Mouse (Mus musculus) kidney, embryonic 15.5 days (tissue): ENCODE data around the gene Kcnh4. TPM values are rescaled to one million over a fixed set of nuclear protein-coding genes. Genes with fewer than 3 reads are reported as not detected.
A peak's percentile ranks its signal among the peaks of the same experiment; 100 is the strongest.

Source experiments
- ATAC-seq: fragments of 200-750 bp; cut with Nextera tagmentation; replicated peaks from 2 replicates; pipeline ENCODE4 v1.8.0; 2017; ENCODE audit warnings: moderate TSS enrichment; ENCODE audit not compliant: low FRiP score
- H3K27ac ChIP-seq: fragments of 300-500 bp; sonication (generic); 2 replicates; pipeline ENCODE4 v1.5.1; 2015; ENCODE audit warnings: mild to moderate bottlenecking, inconsistent platforms
- H3K27me3 ChIP-seq: fragments of 300-500 bp; sonication (generic); 2 replicates; pipeline ENCODE4 v1.6.1; 2015; ENCODE audit warnings: inconsistent platforms
- H3K36me3 ChIP-seq: fragments of 300-500 bp; sonication (generic); 2 replicates; pipeline ENCODE4 v1.6.1; 2015; ENCODE audit warnings: inconsistent platforms
- H3K4me1 ChIP-seq: fragments of 300-500 bp; sonication (generic); 2 replicates; pipeline ENCODE4 v1.6.1; 2015; ENCODE audit warnings: inconsistent platforms
- H3K4me2 ChIP-seq: fragments of 300-500 bp; sonication (generic); 2 replicates; pipeline ENCODE4 v1.6.1; 2015; ENCODE audit warnings: moderate library complexity, mild to moderate bottlenecking, inconsistent platforms
- H3K4me3 ChIP-seq: fragments of 300-500 bp; sonication (generic); replicated peaks from 2 replicates; pipeline ENCODE4 v1.5.1; 2015; ENCODE audit warnings: mild to moderate bottlenecking, inconsistent platforms
- H3K9ac ChIP-seq: fragments of 300-500 bp; sonication (generic); 2 replicates; pipeline ENCODE4 v1.6.1; 2015; ENCODE audit warnings: mild to moderate bottlenecking, inconsistent platforms
- H3K9me3 ChIP-seq: fragments of 300-500 bp; sonication (generic); replicated peaks from 2 replicates; pipeline ENCODE4 v1.6.1; 2016; ENCODE audit warnings: inconsistent platforms
- WGBS: fragments of 180-500 bp; shearing (Covaris S2); methylation state at CpG from one replicate; pipeline ENCODE4 v1.1.7; 2015; ENCODE audit warnings: mixed read lengths; 5-methylcytosine and 5-hydroxymethylcytosine counted together
- polyA plus RNA-seq: library from polyadenylated mRNA; unstranded; fragments of >200 nt; fragmentation: Nextera tagmentation; extraction: Ambion mirVana; gene quantifications from 2 replicates; pipeline ENCODE4 v1.2.1, GENCODE M21; 2015

The Kcnh4 gene
- polyA plus RNA-seq, 1 experiment from 2014 or later, result 0.10 TPM

- WGBS, result 34% methylated on average over 5 of the region's 5 CpGs
- no peak overlapping the region for H3K4me2 ChIP-seq
Measured at GRCm38 (mm10) chr11:100724919-100725512, 34.7 kb downstream of the Kcnh4 start.

DNA sequence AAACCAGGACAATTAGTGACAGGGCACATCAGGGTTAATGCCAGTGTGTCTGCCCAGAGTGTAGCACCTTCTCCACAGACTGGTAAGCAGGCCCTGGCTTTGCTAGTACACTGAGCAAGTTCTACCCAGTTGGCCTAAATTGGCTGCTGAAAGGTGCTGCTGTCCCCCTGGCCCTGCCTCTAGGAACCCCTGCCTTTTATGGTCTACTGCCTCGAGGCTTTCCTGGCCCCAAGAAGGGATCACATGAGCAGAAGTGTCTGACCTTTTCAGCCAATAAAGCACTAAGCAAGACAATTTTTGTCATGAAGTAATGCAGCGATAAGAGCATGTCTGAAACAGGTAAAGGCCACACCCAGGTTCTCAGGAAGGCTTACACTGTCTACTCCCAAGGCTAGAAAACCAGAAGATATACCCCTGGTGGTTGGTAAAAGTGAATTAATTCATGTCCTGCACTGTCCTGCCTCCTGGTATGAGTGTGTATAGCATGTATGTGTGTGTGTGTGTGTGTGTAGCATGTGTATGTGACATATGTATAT is 37.2 kb downstream of the Kcnh4 start:
- Histone ChIP-seq H3K27ac (peak overlapping the region; percentile 57; the same call in 1 of the 2 replicates), H3K9me3 (no peaks in the 10 kb centered on the region)

More at GRCm38 (mm10) chr11:100724919-100725512, 34.7 kb downstream of the Kcnh4 start:
- H3K4me1 ChIP-seq, result peaks cover 45% of the 10 kb centered on the region
- H3K4me3 ChIP-seq, result no peak overlapping the region
- H3K27ac ChIP-seq, result peak overlapping the region; percentile 68; the same call in 1 of the 2 replicates
- no peak for ATAC-seq
- peaks cover 17% of the 10 kb centered on the region; the same call in 1 of the 2 replicates for H3K36me3 ChIP-seq
- H3K27me3 ChIP-seq, result no peaks in the 10 kb centered on the region
- no peaks in the 10 kb centered on the region for H3K9me3 ChIP-seq
- H3K9ac ChIP-seq, result no peak overlapping the region

DNA sequence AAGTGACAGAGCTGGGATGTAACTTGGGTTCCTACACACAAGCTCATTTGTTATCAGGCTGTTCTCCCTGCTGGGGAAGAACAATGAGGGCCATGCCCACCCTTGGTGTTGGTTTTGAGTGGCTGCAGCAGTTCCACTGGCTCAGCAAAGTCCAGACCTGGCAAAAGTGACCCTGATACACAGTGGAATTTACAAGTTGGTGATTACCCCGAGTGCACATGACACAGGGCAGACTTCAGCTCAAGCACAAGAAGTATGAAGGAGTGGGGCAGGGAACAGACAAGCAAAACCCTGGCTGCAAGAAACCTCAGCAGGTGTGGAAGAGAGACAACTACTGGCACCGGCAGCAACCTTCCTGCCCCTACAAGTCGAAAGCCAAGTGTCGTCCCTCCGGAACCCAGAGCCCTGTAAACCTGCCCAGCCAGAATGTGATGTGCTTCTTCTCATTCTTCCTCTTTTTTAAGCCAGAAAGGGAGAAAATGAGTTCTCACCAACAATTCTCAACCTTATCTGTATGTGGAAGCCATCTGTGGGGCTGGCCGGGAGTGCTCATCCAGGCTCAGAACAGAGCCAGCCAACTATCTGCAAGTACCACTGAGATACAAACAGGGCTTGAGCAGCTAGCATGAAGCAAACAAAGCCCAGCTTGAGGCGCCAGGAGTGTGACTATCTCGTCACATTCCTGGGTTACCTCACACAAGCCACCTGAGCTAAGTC is 37.8 kb downstream of the Kcnh4 start:
- Histone ChIP-seq H3K36me3 (peaks cover 26% of the 10 kb centered on the region), H3K27me3 (no peaks in the 10 kb centered on the region), H3K4me2 (no peak overlapping the region), H3K4me3 (no peak overlapping the region), H3K9me3 (no peaks in the 10 kb centered on the region), H3K27ac (peak overlapping the region; percentile 57), H3K9ac (no peak overlapping the region), H3K4me1 (peaks cover 43% of the 10 kb centered on the region)
- no peak for ATAC-seq
- WGBS, result 77% methylated on average over 8 of the region's 8 CpGs

More for the DNA sequence above, 37.2 kb downstream of the Kcnh4 start:
- Histone ChIP-seq H3K9ac (no peak overlapping the region), H3K4me3 (no peak overlapping the region), H3K4me1 (peaks cover 46% of the 10 kb centered on the region), H3K36me3 (peaks cover 20% of the 10 kb centered on the region), H3K4me2 (no peak overlapping the region), H3K27me3 (no peaks in the 10 kb centered on the region)
- no peak for ATAC-seq
- 53% methylated on average over 2 of the region's 2 CpGs for WGBS

- 70% methylated on average over 4 of the region's 4 CpGs for WGBS
- H3K27ac ChIP-seq, result peak overlapping the region; percentile 57
- H3K9me3 ChIP-seq, result no peaks in the 10 kb centered on the region
- peaks cover 43% of the 10 kb centered on the region for H3K4me1 ChIP-seq
- no peak overlapping the region for H3K4me3 ChIP-seq
- ATAC-seq, result no peak
- H3K4me2 ChIP-seq, result no peak overlapping the region
- no peaks in the 10 kb centered on the region for H3K27me3 ChIP-seq
- peaks cover 33% of the 10 kb centered on the region for H3K36me3 ChIP-seq
- H3K9ac ChIP-seq, result no peak overlapping the region
Measured at GRCm38 (mm10) chr11:100721254-100721653, 38.5 kb downstream of the Kcnh4 start.

- H3K4me2 ChIP-seq, result no peak overlapping the region
- no peak overlapping the region for H3K4me3 ChIP-seq
- H3K36me3 ChIP-seq, result peaks cover 42% of the 10 kb centered on the region
- no peak overlapping the region for H3K27ac ChIP-seq
- WGBS, result 72% methylated on average over 5 of the region's 5 CpGs
- ATAC-seq, result no peak
- no peak overlapping the region for H3K9ac ChIP-seq
- H3K9me3 ChIP-seq, result no peaks in the 10 kb centered on the region
- H3K4me1 ChIP-seq, result peaks cover 41% of the 10 kb centered on the region
- no peaks in the 10 kb centered on the region for H3K27me3 ChIP-seq
Measured at GRCm38 (mm10) chr11:100720345-100720744, 39.4 kb downstream of the Kcnh4 start.

- no peaks in the 10 kb centered on the region for H3K27me3 ChIP-seq
- no peak for ATAC-seq
- H3K9ac ChIP-seq, result no peak overlapping the region
- no peak overlapping the region for H3K27ac ChIP-seq
- 82% methylated on average over 11 of the region's 11 CpGs for WGBS
- H3K9me3 ChIP-seq, result no peaks in the 10 kb centered on the region
- no peak overlapping the region for H3K4me3 ChIP-seq
- no peak overlapping the region for H3K4me2 ChIP-seq
- H3K4me1 ChIP-seq, result peaks cover 37% of the 10 kb centered on the region
- H3K36me3 ChIP-seq, result peaks cover 46% of the 10 kb centered on the region
Measured at GRCm38 (mm10) chr11:100719893-100720292, 39.8 kb downstream of the Kcnh4 start.

GRCm38 (mm10) chr11:100719312-100719711 is 40.4 kb downstream of the Kcnh4 start:
- WGBS, result 81% methylated on average over 3 of the region's 3 CpGs
- H3K27ac ChIP-seq, result no peak overlapping the region
- peaks cover 33% of the 10 kb centered on the region for H3K4me1 ChIP-seq
- no peak overlapping the region for H3K4me3 ChIP-seq
- no peak overlapping the region for H3K9ac ChIP-seq
- H3K36me3 ChIP-seq, result peaks cover 49% of the 10 kb centered on the region
- H3K4me2 ChIP-seq, result no peak overlapping the region
- no peaks in the 10 kb centered on the region for H3K9me3 ChIP-seq
- H3K27me3 ChIP-seq, result no peaks in the 10 kb centered on the region
- ATAC-seq, result no peak

DNA sequence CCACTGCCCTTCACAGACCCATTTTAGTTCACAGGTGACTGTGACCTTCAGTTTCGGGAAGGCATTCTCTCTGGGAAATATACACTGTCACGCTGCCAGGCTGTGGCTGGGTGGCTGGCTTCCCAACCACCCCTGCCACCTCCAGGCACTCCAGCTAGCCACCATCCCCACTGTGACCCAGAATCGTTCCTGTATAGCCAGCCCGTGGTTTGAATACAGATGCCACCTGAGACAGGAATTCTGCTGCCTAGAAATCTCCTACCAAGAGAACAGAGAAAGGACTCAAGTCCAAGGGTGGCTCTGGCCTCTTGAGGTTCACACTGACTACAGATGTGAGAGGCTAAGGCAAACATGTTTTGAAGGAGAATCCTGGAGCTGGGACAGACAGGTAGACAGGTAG is 40.9 kb downstream of the Kcnh4 start:
- no peak overlapping the region for H3K4me3 ChIP-seq
- no peak overlapping the region for H3K27ac ChIP-seq
- H3K27me3 ChIP-seq, result no peaks in the 10 kb centered on the region
- H3K9me3 ChIP-seq, result no peaks in the 10 kb centered on the region
- 94% methylated on average over 4 of the region's 4 CpGs for WGBS
- H3K4me1 ChIP-seq, result peaks cover 35% of the 10 kb centered on the region
- H3K4me2 ChIP-seq, result no peak overlapping the region
- H3K36me3 ChIP-seq, result peaks cover 49% of the 10 kb centered on the region
- ATAC-seq, result no peak
- H3K9ac ChIP-seq, result no peak overlapping the region

GRCm38 (mm10) chr11:100718462-100718861 is 41.3 kb downstream of the Kcnh4 start:
- ATAC-seq, result no peak
- no peak overlapping the region for H3K27ac ChIP-seq
- no peak overlapping the region for H3K9ac ChIP-seq
- peaks cover 39% of the 10 kb centered on the region for H3K4me1 ChIP-seq
- no peaks in the 10 kb centered on the region for H3K9me3 ChIP-seq
- H3K4me2 ChIP-seq, result no peak overlapping the region
- H3K27me3 ChIP-seq, result no peaks in the 10 kb centered on the region
- WGBS, result 95% methylated on average over 7 of the region's 7 CpGs
- peaks cover 49% of the 10 kb centered on the region for H3K36me3 ChIP-seq
- H3K4me3 ChIP-seq, result no peak overlapping the region

DNA sequence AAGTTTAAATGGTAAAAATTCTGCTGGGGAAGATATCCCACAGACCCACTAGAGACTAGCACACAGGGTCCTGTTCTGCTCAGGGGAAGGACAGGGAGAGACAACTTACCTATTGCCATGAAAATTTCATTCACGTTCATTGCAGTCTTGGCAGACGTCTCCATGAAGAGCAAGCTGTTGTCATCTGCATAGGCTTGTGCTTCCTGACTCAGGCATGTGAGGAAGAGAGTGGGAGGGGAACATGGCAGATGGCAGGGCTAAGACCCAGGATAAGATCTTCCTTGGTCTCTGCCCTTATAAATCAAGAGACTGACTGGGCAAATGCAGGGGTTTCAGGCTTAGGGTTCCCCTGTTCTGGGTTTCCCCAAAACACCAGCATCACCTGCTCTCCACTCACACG is 43.1 kb downstream of the Kcnh4 start:
- ATAC-seq, result no peak
- Histone ChIP-seq H3K27ac (no peak overlapping the region), H3K9me3 (no peaks in the 10 kb centered on the region), H3K4me1 (peaks cover 40% of the 10 kb centered on the region), H3K4me3 (no peak overlapping the region), H3K9ac (no peak overlapping the region), H3K36me3 (peaks cover 49% of the 10 kb centered on the region), H3K4me2 (no peak overlapping the region), H3K27me3 (no peaks in the 10 kb centered on the region)
- 89% methylated on average over 3 of the region's 3 CpGs for WGBS

DNA sequence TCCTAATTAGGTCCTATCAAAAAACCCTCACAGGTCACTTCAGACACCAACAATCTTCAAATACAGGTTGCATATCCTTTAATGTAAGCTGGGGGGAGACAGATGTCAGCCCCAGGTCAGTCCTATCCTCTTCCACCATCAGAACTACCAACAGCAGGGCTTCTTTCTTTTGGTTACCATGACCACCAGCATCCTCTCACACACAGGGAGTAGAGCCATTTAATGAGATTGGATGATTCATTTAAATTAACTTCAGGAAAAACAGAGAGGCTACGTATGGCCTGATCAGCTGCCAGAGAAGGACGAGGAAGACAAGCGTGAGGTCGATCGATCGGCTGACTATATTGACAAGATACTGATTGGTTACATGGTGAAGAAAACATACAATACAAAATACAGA is 44.8 kb downstream of the Kcnh4 start:
- Histone ChIP-seq H3K36me3 (peaks cover 58% of the 10 kb centered on the region), H3K4me2 (no peak overlapping the region), H3K9me3 (no peaks in the 10 kb centered on the region), H3K9ac (no peak overlapping the region), H3K27ac (no peak overlapping the region), H3K4me3 (no peak overlapping the region), H3K4me1 (peaks cover 40% of the 10 kb centered on the region), H3K27me3 (no peaks in the 10 kb centered on the region)
- WGBS, result 87% methylated on average over 6 of the region's 6 CpGs
- no peak for ATAC-seq

- Histone ChIP-seq H3K9me3 (no peaks in the 10 kb centered on the region), H3K9ac (0 out of 2 replicates have a peak overlapping the region, but pooled peaks have one; percentile 1), H3K4me3 (peak overlapping the region; percentile 27), H3K4me1 (peaks cover 37% of the 10 kb centered on the region), H3K27ac (peak overlapping the region; percentile 69), H3K36me3 (peaks cover 63% of the 10 kb centered on the region), H3K27me3 (no peaks in the 10 kb centered on the region), H3K4me2 (peak overlapping the region; percentile 56)
- ATAC-seq, result no peak
- WGBS, result 42% methylated on average over 6 of the region's 6 CpGs
Measured at GRCm38 (mm10) chr11:100714534-100714915, 45.2 kb downstream of the Kcnh4 start.
